Mouse (Mus musculus): Measurements from ENCODE around the gene Slc26a6.
A peak's percentile ranks its signal among the peaks of the same experiment; 100 is the strongest.

Gene Slc26a6

GRCm38 (mm10) chr9:108847374-108847773 lies 5.7 kb upstream of the Slc26a6 start:
- DNase-seq (ENCODE audit: low read depth), result no peak

- no peak for DNase-seq (ENCODE audit: low read depth)
These were observed 4.7 kb upstream of the Slc26a6 start for GRCm38 (mm10) chr9:108848419-108848818.

- DNase-seq (ENCODE audit: low read depth), result peak; percentile 94
These were observed 655 bp downstream of the Slc26a6 start for GRCm38 (mm10) chr9:108853635-108854240.

DNA sequence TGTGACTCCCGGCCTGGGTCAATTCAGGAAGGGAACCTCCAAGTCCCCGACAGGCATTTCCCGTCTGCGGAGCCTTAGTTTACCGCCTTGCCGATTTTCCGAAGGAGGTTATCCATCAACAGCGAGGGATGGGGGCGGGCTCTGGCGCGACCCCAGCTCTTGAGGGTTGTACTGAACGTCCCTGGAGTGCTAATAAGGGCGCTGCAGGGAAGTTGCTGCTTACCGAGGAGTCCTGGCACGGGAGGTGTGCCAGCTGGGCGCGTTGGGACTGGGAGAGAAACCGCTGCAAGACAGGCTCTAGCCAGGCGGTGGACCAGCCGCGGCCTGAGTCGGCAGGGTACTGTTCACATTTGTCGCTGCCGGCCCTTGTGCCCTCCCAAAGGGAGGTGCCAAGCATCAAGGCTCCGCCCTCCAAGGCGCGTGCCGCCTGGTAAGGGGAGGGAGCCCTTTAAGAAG lies 1.2 kb downstream of the Slc26a6 start:
- DNase-seq (ENCODE audit: low read depth), result peak; percentile 91

GRCm38 (mm10) chr9:108855335-108855734 lies 2.3 kb downstream of the Slc26a6 start:
- DNase-seq (ENCODE audit: low read depth), result peak; percentile 14

DNA sequence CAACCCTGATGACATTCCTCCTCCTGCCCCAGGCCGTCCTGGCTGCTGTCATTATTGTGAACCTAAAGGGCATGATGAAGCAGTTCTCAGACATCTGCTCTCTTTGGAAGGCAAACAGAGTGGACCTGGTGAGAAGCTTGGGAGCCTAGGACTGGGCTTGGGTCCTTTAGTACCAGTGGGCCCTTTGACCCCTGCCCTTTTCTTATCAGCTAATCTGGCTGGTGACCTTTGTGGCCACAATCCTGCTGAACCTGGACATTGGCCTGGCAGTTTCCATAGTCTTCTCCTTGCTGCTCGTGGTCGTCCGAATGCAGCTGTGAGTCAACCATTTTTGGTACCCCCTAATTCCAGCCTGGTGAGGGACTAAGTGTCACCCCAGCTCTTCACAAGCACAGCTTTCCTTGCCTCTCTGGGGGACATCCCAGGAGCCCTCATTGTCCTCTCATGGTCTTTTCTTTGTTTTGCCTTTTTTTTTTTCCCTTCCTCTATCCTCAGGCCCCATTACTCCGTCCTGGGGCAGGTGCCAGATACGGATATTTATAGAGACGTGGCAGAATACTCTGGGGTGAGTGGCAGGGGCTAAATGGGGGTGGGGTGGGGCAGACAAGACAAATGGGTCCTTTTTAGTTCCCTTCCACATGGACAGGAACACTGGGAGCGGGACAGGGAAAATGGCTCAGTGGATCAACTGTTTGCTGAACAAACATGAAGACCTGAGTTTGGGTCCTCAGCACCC lies 5.9 kb downstream of the Slc26a6 start:
- DNase-seq (ENCODE audit: low read depth), result no peak

DNA sequence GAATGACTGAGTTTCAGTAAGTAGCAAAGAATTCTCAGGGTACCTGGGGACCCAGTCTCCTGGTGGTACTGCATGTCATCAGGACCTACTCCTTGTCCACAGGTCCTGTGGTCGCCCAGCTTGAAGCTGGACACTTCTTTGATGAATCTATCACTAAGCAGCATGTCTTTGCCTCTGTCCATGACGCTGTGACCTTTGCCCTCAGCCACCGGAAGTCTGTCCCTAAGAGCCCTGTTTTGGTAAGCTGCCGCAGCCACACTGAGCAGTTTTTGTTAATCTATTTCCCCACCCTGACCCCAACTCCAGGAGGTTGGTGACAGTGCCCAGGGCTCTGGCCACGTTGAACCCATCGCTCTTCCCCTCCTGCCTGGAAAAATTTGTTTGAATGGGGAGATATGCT lies 59.2 kb downstream of the Slc26a6 start:
- DNase-seq (ENCODE audit: low read depth), result no peak

GRCm38 (mm10) chr9:108913161-108913560 lies 60.1 kb downstream of the Slc26a6 start:
- DNase-seq (ENCODE audit: low read depth), result no peak

GRCm38 (mm10) chr9:108913621-108914020 lies 60.5 kb downstream of the Slc26a6 start:
- no peak for DNase-seq (ENCODE audit: low read depth)

GRCm38 (mm10) chr9:108914491-108914890 lies 61.4 kb downstream of the Slc26a6 start, which contains the start of gene Tmem89:
TSS of gene Tmem89 (plus strand) at chr9:108914619.
- DNase-seq (ENCODE audit: low read depth), result no peak

DNA sequence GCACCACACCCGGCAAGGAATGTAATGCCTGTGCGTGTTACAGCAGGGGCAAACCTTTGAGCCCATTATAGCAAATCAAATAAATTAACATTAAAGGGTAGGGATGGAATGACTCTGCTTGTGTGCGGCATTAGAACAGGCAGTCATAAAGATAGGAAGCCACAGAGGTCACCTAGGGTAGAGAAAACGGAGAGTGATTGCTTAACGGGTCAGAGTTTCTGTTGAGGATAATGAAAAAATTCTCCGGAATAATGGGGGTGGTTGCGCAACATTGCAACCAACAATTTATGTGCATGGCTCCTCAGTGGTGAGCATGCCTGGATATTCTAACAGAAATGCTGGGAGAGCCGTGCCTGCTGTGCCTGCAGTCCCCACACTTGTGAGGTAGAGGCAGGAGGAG lies 72.8 kb downstream of the Slc26a6 start:
- DNase-seq (ENCODE audit: low read depth), result no peak

DNA sequence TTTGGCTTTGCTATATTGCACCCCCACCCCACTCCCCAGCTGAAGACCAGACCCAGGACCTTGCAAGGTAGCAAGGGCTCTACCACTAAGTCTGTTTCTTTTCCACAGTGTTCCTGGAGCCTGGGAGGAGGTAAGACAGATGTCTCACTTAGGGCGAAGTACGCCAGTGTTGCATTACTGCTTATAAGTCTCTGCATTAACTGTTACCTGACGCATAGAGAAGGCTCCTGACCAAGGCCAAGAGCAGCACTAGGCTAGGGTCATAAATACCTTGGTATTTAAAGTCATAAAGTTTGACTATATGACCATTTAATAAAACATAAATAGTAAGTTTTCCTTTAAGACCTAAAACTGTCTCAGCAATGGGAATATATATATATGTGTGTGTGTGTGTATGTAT lies 75.3 kb downstream of the Slc26a6 start:
- no peak for DNase-seq (ENCODE audit: low read depth)

GRCm38 (mm10) chr9:108935991-108936390 lies 82.9 kb downstream of the Slc26a6 start:
- no peak for DNase-seq (ENCODE audit: low read depth)

DNA sequence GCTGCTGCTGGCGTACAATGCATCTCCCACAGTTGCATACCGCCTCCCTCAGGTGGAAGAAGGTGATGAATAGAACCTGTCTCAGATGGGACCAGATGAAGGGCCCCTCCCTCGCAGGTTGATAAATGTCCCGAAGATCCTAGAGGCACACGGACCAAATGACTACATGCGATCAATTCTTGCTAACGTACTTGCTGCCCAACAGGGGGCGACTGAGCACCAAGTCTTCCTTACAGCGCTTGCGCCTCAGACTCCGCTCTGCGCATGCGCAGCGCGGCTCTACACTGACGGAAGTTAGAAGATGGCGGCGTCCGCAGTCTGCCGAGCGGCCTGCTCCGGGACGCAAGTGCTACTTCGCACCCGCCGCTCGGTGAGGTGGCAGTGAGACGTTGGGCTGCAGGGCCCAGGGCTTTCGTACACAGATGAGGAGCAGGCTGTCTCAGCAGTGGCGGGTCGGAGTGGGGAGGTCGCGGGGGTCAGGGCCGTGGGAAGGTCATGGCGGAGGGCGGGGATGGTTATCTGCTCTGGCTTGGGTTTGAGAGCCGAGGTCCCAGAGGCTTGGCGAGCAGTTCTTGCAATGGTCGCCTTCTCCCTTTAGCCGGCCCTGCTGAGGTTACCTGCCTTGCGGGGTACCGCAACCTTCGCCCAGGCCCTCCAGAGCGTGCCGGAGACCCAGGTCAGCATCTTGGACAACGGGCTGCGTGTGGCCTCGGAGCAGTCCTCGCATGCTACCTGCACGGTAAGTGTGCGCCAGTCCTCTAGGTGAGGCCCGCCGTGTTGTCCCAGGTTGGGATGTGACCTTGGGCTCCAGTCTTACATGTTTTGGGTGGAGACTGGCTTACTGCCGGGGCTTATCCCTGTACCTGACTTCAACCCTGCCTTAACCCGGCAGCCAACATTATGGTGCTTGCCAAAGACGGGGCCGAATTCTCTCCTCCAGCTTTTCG lies 83.6 kb downstream of the Slc26a6 start, which contains the start of gene Uqcrc1:
TSS of gene Uqcrc1 (plus strand) at position 216 of the 947 bp plus-strand sequence.
- peak; percentile 100 for DNase-seq (ENCODE audit: low read depth)

DNA sequence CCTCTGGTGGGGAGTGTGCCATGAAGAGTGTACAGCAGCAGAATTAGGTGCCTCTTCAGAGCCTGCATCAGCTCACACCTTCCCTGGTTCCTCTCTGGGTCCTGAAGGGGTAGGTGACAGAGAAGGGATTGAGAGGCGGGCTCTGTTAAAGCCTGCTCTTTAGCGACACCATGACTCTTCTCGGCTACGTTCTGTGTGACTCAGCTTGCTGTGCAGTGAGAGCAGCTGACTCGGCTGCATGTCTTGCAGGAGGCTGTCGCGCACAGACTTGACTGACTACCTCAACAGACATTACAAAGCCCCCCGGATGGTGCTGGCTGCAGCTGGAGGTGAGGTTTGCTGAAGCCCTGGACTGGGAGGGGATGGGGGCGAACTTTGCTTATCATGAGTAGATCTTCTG lies 92.0 kb downstream of the Slc26a6 start:
- DNase-seq (ENCODE audit: low read depth), result no peak

GRCm38 (mm10) chr9:108945608-108946007 lies 92.5 kb downstream of the Slc26a6 start:
- DNase-seq (ENCODE audit: low read depth), result no peak

DNA sequence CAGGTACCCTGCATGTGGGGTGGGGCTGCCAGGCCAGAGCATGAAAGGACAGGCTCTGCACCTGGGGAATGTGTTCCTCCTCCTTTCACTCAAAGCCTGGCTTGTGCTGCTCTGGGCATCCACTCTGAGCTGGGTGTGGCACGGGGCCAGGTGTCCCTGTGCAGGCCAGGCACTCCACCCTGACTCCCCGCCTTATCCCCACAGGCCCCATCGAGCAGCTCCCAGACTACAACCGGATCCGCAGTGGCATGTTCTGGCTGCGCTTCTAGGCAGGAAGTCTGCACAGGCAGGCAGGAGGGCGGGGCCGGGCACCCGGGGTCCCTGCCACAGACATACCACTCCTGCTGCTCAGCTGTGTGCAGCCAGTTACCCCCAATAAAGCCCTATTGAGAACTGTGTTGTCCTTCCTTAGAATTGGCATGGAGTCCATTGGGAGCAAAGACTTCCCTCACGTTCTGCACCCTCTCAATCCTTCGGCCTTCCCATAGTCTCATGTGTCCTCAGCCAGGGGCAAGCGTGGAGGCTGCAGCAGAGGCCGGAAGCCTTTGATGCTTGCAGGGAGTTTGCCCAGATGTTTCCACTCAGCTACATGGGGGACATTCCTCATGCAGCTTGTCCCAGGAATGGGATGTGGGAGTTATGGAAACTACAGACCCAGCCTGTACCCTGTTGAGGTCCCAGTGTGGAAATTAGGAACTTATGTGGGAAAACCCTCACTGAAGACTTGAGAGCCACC lies 96.3 kb downstream of the Slc26a6 start:
- no peak for DNase-seq (ENCODE audit: low read depth)

DNA sequence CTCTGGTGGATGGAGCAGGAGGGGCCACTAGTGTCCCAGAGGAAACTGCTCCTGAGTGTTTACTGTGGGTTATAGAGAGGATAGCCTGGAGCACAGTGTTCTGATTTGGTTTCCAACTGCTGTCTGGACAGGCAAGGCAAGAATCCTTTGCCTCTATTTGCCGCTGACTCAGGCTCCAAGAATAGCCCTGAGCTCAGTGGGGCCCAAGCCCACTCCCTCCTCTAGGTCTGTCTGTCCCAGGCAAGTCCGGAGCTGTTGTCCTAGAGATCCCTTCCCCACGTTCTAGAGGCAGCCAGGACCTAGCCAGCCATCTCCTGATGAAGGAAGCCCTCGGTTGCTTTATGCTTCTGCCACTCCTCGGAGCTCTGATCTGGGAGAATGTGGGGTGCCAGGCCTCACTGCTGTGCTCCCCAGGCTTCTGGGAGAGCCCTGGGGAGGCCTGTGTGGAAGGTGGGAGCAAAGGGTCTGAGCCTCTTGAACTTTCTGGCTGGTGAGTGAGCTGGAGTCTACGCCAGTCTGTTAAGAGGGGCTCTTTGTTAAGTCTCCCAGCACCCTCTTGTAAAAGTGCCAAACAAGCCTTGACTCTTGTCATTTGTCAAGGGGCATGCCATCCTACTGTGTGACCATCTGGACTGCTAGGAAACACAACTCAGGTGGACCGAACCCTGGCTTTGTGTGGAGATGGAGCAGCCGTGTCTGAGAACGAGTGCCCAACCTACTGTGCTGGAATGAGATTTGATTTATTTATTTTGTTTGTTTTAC lies 97.1 kb downstream of the Slc26a6 start:
- DNase-seq (ENCODE audit: low read depth), result no peak

GRCm38 (mm10) chr9:108953081-108953636 lies 100.1 kb downstream of the Slc26a6 start, which contains the start of gene Col7a1:
TSS of gene Col7a1 (plus strand) at chr9:108953586.
- no peak for DNase-seq (ENCODE audit: low read depth)

DNA sequence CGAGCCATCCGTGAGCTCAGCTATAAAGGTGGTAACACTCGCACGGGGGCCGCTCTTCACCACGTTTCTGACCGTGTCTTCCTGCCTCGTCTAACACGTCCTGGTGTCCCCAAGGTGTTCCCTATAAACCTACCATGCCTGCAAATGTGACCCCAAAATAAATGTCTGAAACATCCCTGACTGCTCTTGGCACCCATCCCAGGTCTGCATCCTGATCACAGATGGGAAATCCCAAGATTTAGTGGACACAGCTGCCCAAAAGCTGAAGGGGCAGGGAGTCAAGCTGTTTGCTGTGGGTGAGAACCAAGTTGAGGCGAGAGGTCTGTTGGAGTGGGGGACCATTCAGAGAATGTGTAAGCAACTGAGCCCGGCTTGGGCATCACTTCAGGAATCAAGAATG lies 102.2 kb downstream of the Slc26a6 start:
- no peak for DNase-seq (ENCODE audit: low read depth)

DNA sequence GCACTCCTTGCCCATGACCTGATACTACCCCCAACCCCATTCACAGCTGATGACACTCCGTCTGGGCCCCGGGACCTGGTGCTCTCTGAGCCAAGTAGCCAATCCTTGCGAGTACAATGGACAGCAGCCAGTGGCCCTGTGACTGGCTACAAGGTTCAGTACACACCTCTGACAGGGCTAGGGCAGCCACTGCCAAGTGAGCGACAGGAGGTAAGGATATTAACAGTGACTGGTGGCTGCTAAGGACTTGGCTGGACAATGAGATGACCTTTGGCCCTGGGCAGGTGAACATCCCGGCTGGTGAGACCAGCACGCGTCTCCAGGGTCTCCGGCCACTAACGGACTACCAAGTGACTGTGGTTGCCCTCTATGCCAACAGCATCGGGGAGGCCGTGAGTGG lies 102.8 kb downstream of the Slc26a6 start:
- no peak for DNase-seq (ENCODE audit: low read depth)

Data from naive thymus-derived CD4-positive, alpha-beta T cell, adult 2 months (primary cell).